Mouse (Mus musculus) gastrocnemius, adult 2 months (tissue): ENCODE measurements around the gene Plekhm2. TPM values are rescaled to one million over a fixed set of nuclear protein-coding genes. Genes with fewer than 3 reads are reported as not detected.

Source experiments
- DNase-seq: peaks from one replicate; pipeline ENCODE4 v3.0.0; 2022
- H3K27ac ChIP-seq: fragments of 200-600 bp; 2 replicates; pipeline ENCODE4 v1.8.1; 2022; ENCODE audit warnings: mild to moderate bottlenecking
- H3K4me3 ChIP-seq: fragments of 200-600 bp; 2 replicates; pipeline ENCODE4 v1.8.1; 2022; ENCODE audit warnings: mild to moderate bottlenecking, moderate library complexity
- CTCF ChIP-seq: fragments of 200-600 bp; IDR thresholded peaks from 2 replicates; pipeline ENCODE4 v1.8.1; 2022; ENCODE audit warnings: antibody characterized with exemption, mild to moderate bottlenecking, moderate library complexity
- intact Hi-C: fragments of 180-260 bp; cut with DNase I; formaldehyde crosslinking; loops from one replicate; pipeline ENCODE4 v1.15.1; 2025
- total RNA-seq, 2 experiments: library from RNA; stranded (reverse); gene quantifications; 2 replicates each; pipeline ENCODE4 v1.2.3; 2021

The Plekhm2 gene
- total RNA-seq, 2 experiments from 2014 or later: 32.9 to 34.7 TPM

- intact Hi-C loops: no loop called here
- no peak overlapping the region for H3K4me3 ChIP-seq
- no peak for TF ChIP-seq CTCF
- H3K27ac ChIP-seq: no peak overlapping the region
- no peak for DNase-seq
These were observed 55.2 kb downstream of the Plekhm2 start for GRCm38 (mm10) chr4:141609538-141609937.

GRCm38 (mm10) chr4:141605861-141606260, 58.8 kb downstream of the Plekhm2 start, which contains the start of gene Fblim1:
Gene Fblim1 (minus strand): TSS chr4:141606096.
- intact Hi-C loops: no loop called here
- no peak for DNase-seq
- TF ChIP-seq CTCF: no peak
- H3K27ac ChIP-seq: peak within 1 kb of the TSS; percentile 35
- H3K4me3 ChIP-seq: peak within 1 kb of the TSS; percentile 7; the same call in 1 of the 2 replicates

GRCm38 (mm10) chr4:141605421-141605820, 59.3 kb downstream of the Plekhm2 start:
- no peak for DNase-seq
- peak overlapping the region; percentile 7; the same call in 1 of the 2 replicates for H3K4me3 ChIP-seq
- no peak for TF ChIP-seq CTCF
- peak overlapping the region; percentile 35 for H3K27ac ChIP-seq
- intact Hi-C loops: no loop called here

GRCm38 (mm10) chr4:141604493-141604892, 60.2 kb downstream of the Plekhm2 start:
- DNase-seq: no peak
- intact Hi-C loops: no loop called here
- H3K4me3 ChIP-seq: no peak overlapping the region
- no peak for TF ChIP-seq CTCF
- H3K27ac ChIP-seq: no peak overlapping the region

GRCm38 (mm10) chr4:141603921-141604320, 60.8 kb downstream of the Plekhm2 start:
- Histone ChIP-seq H3K4me3 (no peak overlapping the region), H3K27ac (no peak overlapping the region)
- no peak for TF ChIP-seq CTCF

DNA sequence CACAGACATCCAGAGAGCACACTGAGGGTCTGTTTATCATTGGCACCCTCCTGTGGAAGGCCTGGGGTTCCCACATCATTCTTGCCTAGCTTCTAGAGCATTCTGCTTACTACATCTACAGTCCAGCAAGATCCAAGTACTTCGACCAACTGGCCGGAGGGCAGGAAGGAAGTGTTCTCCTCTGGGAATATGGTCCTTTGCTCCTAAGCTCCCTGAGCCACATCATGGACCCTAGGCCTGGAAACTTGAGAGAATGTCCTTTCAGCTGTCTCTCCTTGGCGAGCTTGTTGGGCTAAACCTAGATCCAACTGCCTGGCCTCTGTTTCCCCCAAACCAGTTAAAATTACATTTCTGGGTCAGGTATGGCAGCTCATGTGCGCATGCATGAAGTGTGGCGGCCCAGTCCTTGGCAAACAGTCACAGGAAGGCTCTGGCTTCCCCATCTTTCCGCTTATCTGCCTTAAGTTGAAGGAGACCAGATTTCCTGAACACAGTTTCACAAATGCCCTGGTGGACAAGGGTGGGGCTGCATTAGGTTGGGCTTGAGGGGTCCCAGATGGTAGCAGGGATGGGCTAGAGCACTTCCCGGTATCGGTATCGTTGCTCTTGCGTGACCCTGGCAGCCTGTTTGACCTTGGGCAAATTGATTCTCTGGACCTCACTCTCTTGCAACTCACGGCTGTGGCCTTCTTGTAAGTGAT, 62.0 kb downstream of the Plekhm2 start:
- no peak for DNase-seq
- intact Hi-C loops: no loop called here
- no peak for TF ChIP-seq CTCF
- no peak overlapping the region for H3K4me3 ChIP-seq
- H3K27ac ChIP-seq: 0 out of 2 replicates have a peak overlapping the region, but pooled peaks have one; percentile 6

More at GRCm38 (mm10) chr4:141603921-141604320, 60.8 kb downstream of the Plekhm2 start:
- intact Hi-C loops: no loop called here
- no peak for DNase-seq

- no peak for DNase-seq
- TF ChIP-seq CTCF: no peak
- no peak overlapping the region for H3K4me3 ChIP-seq
- no peak overlapping the region for H3K27ac ChIP-seq
- intact Hi-C loops: no loop called here
These were observed 63.4 kb downstream of the Plekhm2 start for GRCm38 (mm10) chr4:141601148-141601862.

DNA sequence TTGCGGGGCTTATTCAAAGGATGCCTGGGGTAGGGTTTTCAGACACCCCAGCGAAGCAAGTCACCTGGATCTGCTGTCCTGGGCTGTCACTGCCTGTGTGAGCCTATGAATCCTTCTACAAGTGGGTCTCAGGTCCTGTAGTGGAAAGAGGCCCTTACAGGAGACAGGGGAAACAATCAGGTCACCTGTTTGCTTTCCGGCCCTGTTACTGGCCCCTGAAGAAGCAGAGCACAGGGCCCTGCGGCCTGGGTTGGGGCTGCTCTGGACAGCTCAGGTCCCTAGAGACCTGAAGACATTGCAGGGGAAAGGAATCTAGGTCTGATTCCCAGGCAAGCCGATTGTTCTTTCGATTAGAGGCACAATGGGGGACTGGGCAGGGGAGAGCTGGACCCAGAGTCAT, 64.3 kb downstream of the Plekhm2 start:
- no peak overlapping the region for H3K27ac ChIP-seq
- DNase-seq: no peak
- intact Hi-C loops: no loop called here
- no peak for TF ChIP-seq CTCF
- H3K4me3 ChIP-seq: no peak overlapping the region

GRCm38 (mm10) chr4:141599251-141600141, 65.2 kb downstream of the Plekhm2 start:
- DNase-seq: peak; percentile 30
- Histone ChIP-seq H3K4me3 (peak overlapping the region; percentile 74), H3K27ac (peak overlapping the region; percentile 62)
- no peak for TF ChIP-seq CTCF
- intact Hi-C loops: no loop called here

- no peak for DNase-seq
- no peak for TF ChIP-seq CTCF
- H3K4me3 ChIP-seq: peak overlapping the region; percentile 74
- H3K27ac ChIP-seq: peak overlapping the region; percentile 62
- intact Hi-C loops: no loop called here
These were observed 65.8 kb downstream of the Plekhm2 start for GRCm38 (mm10) chr4:141598894-141599250.

GRCm38 (mm10) chr4:141598199-141598893, 66.4 kb downstream of the Plekhm2 start:
- peak overlapping the region; percentile 62 for H3K27ac ChIP-seq
- peak overlapping the region; percentile 74 for H3K4me3 ChIP-seq
- DNase-seq: no peak
- no peak for TF ChIP-seq CTCF
- intact Hi-C loops: no loop called here
